Mouse (Mus musculus) brain, embryonic 18.5 days (tissue): Measurements from ENCODE around the gene Rcor1.
"Not testable (repeated sequence)": the region's sequence is repeated elsewhere in the genome, so short reads cannot be mapped to it uniquely, and the experiment has no call there.

ENCODE experiments used
- DNase-seq: peaks from one replicate; pipeline ENCODE4 v3.0.0-alpha.2; 2012; ENCODE audit warnings: low read depth, low spot score

The Rcor1 gene

DNA sequence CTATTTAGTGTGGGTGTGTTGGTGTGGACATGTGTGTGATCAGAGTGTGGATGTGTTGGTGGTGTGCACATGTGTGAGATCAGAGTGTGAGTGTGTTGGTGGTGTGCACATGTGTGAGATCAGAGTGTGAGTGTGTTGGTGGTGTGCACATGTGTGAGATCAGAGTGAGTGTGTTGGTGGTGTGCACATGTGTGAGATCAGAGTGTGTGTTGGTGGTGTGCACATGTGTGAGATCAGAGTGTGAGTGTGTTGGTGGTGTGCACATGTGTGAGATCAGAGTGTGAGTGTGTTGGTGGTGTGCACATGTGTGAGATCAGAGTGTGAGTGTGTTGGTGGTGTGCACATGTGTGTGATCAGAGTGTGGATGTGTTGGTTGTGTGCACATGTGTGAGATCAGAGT, 30.1 kb downstream of the Rcor1 start:
- not testable (repeated sequence) for DNase-seq

GRCm38 (mm10) chr12:111071009-111071408, 31.9 kb downstream of the Rcor1 start:
- DNase-seq, result no peak

DNA sequence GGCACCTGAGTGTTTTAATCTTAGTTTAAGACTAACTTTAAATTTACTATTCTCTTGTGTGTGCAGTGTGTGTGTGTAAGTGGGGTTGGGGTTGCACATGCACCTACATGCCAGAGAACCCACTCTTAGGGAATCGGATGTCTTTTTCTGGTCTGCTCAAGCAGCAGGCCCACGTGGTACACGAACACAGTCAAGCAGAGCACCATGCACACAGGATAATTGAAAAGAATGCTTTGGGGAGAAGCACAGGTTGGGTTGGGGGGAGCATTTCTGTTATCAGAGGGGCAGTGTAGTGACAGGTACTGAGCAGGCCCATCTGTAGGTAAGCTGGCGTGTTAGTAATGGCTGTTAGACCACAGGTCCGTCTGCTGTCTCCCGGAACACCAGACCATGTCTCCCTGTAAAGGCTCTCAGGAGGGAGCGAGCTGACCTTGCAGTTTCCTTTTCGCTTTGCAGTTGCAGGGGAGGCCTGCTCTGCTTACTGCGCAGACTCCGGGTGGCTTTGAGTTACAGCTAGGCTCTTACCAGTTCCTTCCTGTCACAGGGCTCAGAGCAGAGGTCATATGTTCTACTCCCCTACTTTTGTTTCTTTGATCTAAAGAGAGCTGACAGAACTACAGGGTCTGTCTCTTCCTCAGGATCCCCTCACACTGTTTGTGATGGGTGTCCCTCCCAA, 32.5 kb downstream of the Rcor1 start:
- no peak for DNase-seq

GRCm38 (mm10) chr12:111076385-111076965, 37.3 kb downstream of the Rcor1 start:
- DNase-seq, result no peak

- no peak for DNase-seq
Measured at GRCm38 (mm10) chr12:111085579-111085978, 46.4 kb downstream of the Rcor1 start.

DNA sequence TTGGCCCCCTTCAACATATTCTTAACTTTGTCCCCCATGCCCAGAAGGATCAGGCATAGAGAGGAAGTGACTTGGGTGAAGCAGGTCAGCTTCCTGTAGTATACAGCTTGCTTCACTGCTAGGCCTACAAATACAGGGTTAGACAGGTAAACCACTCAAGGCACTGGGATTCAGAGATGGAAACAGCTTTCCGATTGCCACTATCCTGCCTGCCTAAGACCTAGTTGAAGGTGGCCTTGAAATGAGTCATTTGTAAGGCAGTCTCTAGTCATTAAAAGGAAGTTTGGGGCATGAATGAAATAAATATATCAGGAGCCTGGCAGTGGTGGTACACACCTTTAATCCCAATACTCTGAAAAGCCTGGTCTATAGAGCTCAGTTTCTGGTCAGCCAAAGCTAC, 47.9 kb downstream of the Rcor1 start:
- no peak for DNase-seq

DNA sequence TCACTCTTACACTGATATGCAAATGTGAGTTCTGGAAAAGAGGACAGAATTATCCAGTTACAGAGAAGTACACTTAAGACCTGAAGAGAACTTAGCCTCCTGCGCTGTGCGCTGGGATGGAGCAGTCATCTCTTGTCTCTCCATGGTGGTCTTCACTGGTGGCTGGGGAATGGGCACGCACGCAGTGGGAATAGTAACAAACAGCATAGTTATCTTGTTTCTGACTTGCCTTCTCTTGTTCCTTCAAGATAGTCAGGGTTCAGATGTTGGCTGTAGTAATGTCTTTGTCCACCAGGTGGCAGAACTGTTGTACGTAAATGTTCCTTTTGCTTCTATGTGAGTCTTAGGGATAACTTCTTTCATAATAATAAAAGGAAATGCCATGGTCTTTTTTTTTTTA, 49.0 kb downstream of the Rcor1 start:
- peak; percentile 66 for DNase-seq

DNA sequence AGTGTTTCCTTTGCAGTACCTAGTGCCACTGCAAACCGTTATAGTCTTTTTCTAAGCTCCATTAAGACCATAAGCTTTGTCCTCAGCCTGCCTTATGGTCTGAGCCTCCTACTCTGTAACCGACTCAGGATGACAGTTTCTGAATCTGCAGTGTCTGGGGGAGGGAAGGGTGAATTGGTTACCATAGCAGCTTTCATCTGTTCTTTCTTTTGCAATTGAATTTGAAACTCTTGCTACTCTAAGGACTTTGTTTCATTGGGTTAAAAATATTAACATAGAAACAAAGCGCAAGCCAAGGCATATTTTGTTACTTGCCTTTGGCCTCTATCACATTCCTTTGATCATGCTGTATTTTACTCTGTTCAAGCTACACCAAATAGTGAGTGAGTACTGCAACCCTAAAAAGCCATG, 49.6 kb downstream of the Rcor1 start:
- DNase-seq, result no peak

GRCm38 (mm10) chr12:111089145-111089544, 50.0 kb downstream of the Rcor1 start:
- no peak for DNase-seq

- no peak for DNase-seq
Measured at GRCm38 (mm10) chr12:111090801-111091200, 51.6 kb downstream of the Rcor1 start.

DNA sequence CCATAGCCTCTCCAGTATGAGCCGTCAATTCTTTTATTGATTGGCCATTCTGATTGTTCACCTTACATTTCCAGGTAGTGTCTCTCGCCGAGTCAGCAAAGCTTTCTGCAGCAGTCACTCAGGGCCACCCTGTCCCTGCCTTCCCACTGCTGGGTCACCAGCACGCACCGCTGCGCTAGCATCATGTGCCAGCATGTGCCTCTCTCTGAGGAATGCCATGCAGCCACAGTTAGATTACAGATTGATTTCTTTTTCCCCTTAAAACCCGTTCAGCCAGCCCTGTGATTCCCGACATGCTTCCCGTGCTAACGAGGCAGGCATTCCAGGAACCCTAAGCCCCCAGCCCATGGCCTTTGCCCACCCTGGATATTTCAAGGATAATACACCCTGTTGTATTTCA, 52.8 kb downstream of the Rcor1 start:
- DNase-seq, result no peak

GRCm38 (mm10) chr12:111094073-111094472, 54.9 kb downstream of the Rcor1 start:
- DNase-seq, result no peak

DNA sequence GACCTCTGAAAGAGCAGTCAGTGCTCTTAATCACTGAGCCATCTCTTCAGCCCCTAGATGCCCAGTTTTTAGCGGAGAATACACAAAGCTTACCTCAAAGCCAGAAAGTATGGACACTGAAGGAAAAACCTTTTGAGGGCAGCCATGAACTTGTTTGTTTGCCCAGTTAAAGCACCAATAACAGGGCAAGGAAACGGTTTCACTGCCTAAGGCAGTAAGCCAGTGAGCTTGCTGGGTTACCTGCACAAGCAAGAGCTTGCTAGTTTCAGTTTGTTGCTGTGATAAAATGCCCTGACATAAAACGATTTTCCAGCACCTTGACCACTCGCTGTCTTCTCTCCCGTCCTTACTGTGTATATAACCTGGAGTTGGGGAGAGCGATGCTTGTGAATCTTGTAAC, 55.9 kb downstream of the Rcor1 start:
- DNase-seq, result no peak

GRCm38 (mm10) chr12:111096249-111096648, 57.1 kb downstream of the Rcor1 start:
- no peak for DNase-seq

DNA sequence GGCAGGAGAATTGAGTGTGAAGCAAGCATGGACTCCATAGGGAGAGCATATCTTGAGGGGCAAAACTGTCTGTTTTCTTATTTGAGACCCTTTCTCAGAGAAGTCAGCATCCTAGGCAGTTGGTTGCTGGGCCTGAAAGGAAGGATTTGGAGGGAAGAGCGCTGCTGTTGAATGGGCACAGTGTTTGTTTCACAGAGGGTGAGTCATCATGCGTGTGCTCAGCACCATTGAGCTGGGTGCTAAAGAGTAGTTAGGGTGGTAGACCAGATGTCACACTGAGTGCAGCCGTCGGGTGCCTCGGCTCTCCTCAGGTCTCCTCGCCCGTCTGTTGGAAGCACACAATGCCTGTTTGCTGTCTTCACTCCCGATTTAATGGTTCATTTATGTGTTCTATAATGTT, 57.9 kb downstream of the Rcor1 start:
- no peak for DNase-seq

DNA sequence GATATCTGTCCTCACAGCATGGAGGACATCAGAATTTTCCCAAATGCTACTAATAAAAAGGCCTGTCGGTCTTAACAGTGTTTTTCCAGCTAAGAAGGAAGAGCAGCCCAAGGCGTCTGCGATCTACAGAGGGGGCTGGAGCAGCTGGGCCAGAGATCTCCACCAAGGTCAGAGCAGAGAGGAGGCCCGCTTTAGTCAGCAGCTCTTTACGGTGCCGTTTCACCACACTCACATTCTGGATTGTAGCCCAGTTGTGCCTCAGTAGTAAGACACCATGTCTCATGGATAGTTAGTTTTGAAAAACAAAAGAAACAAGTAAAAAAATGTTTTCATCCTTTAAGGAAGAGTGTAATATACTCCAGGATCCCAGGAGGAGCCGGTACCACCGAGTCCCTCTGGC, 72.0 kb downstream of the Rcor1 start:
- no peak for DNase-seq

DNA sequence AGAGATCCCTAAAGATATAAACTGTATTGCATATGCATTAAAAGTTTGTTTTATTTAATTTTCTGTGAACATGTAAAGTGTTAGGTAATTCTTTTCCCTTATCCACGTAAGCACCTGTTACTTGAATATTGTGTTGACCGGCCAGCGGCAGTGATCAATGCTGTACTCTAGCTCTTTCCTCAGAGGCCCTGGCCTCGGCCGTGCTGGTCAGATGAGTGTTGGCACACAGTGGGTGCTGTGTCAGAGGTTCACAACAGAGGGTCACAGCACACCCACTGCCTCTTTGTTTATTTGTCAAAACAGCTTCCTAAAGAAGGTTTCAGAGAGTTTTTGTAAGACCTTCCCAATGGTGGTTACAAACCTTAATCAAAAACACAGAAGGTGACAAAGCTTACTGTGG, 75.4 kb downstream of the Rcor1 start:
- no peak for DNase-seq

GRCm38 (mm10) chr12:111119506-111120085, 80.4 kb downstream of the Rcor1 start:
- DNase-seq, result no peak

DNA sequence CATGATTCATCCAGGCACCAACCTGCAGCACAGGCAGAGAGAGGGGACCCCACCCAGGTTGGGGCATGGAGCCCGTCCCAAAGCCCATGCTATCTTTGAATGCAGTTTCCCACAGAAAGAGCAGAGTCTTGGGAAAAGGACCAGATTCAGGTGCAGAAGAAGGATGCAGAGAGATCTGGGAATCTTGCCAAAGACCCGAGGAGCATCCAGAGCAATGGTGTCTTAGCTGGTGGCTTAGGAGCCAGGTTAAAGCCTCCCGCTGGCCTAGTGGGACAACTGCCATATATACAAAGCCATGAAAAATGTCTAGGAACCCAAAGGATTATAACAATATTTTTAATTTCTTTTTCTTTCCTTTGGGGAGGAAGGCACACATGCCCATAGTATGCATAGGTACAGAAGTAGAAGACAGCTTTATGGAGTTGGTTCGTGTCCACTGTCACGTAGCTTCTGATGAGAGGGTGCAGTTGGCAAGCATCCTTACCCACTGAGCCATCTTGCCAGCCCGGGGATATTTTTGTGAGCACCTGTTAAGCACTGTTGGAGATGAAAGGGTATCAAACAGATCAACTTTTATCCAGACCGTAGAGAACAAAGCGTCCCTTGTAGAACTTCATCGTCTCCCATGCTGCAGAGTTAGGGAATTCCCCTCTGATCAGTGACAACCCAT, 82.0 kb downstream of the Rcor1 start:
- DNase-seq, result no peak

- DNase-seq, result no peak
Measured at GRCm38 (mm10) chr12:111122332-111122852, 83.2 kb downstream of the Rcor1 start.

DNA sequence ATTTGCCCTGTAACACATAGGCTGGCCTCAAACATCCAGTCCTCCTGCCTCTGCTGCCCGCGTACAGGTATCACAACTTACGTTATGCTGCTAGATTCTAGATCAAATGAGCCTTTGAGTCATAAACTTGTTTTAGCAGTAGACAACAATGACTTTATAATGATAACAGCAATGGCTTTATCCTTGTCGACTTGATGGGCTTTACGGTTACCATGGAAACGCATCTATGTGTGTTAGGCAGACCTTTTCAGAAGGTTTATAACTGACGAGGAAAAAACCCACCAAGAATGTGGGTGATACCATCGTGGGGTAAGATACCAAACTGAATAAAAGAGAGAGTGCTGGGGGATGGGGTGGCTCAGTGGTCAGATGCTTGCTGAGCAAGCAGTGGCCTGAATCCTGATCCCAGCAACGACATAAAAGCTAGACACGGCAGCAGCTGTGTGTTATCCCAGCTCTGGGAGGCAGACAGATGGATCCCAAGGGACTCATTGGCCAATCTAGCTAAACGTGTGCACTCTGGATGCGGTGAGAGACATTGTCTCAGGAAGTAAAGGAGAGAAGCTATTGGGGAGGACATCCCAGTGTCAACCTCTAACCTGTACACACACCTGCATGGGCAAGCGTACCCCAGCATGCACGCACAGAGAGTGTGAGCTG, 85.6 kb downstream of the Rcor1 start:
- no peak for DNase-seq

- no peak for DNase-seq
Measured at GRCm38 (mm10) chr12:111125666-111126065, 86.5 kb downstream of the Rcor1 start.
